Mouse (Mus musculus) gastrocnemius, postnatal 14 days (tissue): ENCODE data around the gene Dlx6. TPM values are rescaled to one million over a fixed set of nuclear protein-coding genes. Genes with fewer than 3 reads are reported as not detected.

ENCODE experiments used
- DNase-seq: peaks from one replicate; pipeline ENCODE4 v3.0.0; 2021; ENCODE audit warnings: mixed read lengths
- intact Hi-C: fragments of 180-260 bp; cut with DNase I; formaldehyde crosslinking; loops from one replicate; pipeline ENCODE4 v1.15.1; 2025; ENCODE audit warnings: low total_unique reads
- total RNA-seq, 2 experiments: library from RNA; stranded (reverse); gene quantifications; 2 replicates each; pipeline ENCODE4 v1.2.3; 2021

Dlx6 gene
- total RNA-seq, 2 experiments from 2014 or later: not detected

DNA sequence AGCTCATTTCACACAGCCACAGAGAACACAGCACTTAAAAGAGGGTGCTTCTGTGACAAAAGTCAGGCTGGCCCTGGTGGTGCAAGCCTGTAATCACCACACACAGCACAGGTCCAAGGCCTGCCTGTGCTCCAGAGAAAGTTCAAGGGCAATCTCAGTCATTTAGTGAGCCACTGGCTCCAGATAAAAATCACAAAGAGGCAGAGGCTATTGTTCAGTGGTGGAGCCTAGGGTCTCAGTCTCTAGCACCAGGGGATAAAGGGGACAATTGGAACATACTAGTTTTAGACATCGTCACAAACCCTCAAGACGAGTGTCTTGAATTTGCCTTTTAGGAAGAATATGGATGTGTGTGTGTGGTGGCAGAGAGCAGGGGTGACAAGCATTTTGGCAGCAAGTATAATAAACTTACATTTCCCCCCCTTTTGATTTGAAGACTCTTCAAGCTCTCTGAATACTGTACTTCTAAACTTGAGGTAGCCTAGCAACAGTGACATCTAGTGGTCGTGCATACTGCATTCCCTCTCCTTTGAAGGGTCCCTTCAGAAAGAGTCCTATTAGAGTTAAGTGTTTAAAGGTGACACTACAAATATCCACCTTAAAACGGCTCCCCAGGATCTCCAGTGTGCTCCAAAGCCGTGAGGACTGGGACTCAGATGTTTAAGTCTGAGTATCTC, 51.9 kb downstream of the Dlx6 start:
- peak; percentile 9 for DNase-seq
- intact Hi-C loops: no loop called here

DNA sequence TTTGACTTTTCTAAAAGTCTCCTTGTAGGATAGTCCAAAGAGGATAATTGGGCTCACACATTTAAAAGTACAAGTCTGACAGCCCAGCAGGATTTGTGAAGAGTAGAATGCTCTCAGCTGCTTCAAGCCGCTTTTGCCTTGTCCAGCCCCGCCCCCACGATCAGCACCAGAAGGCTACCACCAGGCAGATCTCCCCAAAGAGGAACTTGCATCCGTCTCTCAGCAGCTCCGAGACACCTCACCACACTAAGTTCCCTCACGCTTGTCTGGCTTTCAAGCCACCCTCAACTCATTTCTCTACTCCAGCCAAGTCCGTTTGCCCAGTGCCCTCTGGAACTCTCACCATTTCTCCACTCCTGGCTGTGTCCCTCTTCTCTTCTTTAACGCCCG, 52.4 kb downstream of the Dlx6 start:
- no peak for DNase-seq
- intact Hi-C loops: no loop called here

DNA sequence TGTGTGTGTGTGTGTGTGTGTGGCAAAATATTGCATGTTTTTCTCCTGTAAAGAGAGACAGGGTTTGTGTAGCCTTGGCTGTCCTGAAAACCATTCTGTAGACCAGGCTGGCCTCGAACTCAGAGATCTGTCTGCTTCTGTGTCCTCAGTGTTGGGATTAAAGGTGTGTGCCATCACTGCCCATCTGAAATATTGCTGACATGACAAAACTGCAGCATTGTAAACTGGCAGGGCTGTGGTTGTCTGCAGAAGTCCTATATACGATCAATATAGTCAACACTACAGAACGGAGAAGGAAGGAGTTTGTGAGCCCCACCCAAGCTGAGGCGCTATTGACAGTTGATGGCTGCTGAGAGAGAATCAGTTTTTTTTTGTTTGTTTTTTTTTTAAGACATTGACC, 54.2 kb downstream of the Dlx6 start:
- intact Hi-C loops: no loop called here
- DNase-seq: no peak

Other genes starting within 250 kb of the Dlx6 start
- not detected for gene Dlx5, start 18.8 kb downstream of the Dlx6 start, total RNA-seq
- gene Sdhaf3, start 92.7 kb downstream of the Dlx6 start, total RNA-seq: 1 to 10 TPM; 3.4 to 3.6 TPM